Mouse (Mus musculus) stomach, postnatal 0 days (tissue): ENCODE measurements around the gene Mmachc.

Experiments
- CTCF ChIP-seq: IDR thresholded peaks from 2 replicates; pipeline ENCODE4 v1.5.1; 2016; ENCODE audit warnings: antibody characterized with exemption, low read depth, mild to moderate bottlenecking, moderate library complexity
- EP300 ChIP-seq: optimal IDR thresholded peaks from 2 replicates; pipeline ENCODE3; 2016; ENCODE audit warnings: antibody characterized with exemption

DNA sequence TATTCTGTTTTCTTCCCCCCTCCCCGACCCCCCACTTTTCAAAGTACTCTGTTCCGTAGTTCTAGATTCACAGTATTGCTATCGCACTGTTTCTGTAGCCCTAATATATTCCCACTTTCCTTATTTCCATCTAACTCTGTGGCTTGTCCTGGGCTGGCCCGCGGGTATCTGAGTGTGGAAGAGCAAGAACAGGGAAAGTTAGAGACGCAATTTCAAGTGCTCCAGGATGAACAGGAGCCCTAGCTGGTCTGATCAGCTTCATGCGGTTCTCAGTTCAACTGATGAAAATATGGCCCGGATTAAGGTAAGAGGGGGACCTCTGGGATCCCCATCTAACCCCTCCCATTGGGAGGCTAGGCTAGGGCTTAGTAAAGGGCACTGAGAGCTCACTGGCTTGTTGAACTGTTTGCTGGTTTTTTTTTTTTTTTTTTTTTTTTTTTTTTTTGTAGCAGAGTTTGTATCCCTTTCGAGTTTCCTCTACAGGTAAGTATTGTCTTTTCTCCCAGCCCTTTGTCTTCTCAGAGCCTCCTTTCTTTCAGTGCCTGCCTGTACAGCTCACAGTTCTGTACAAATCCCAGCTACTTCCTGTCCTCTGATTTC, 685 bp upstream of the Mmachc start:
- TF ChIP-seq EP300 (no peak), CTCF (no peak)
